Mouse (Mus musculus): ENCODE data around the gene Necap1.
A peak's percentile ranks its signal among the peaks of the same experiment; 100 is the strongest.

Gene Necap1

GRCm38 (mm10) chr6:122873871-122874719, at the start of gene Necap1:
Gene Necap1, plus strand, starts transcription at chr6:122874474.
- DNase-seq (ENCODE audit: low spot score): peak; percentile 89

GRCm38 (mm10) chr6:122825166-122825565, 49.1 kb upstream of the Necap1 start:
- no peak for DNase-seq (ENCODE audit: low spot score)

- peak; percentile 76 for DNase-seq (ENCODE audit: low spot score)
Observed at GRCm38 (mm10) chr6:122825923-122826742, 48.1 kb upstream of the Necap1 start.

GRCm38 (mm10) chr6:122828086-122828485, 46.2 kb upstream of the Necap1 start:
- DNase-seq (ENCODE audit: low spot score): no peak

GRCm38 (mm10) chr6:122832880-122833279, 41.4 kb upstream of the Necap1 start:
- DNase-seq (ENCODE audit: low spot score): no peak

GRCm38 (mm10) chr6:122834365-122834764, 39.9 kb upstream of the Necap1 start:
- no peak for DNase-seq (ENCODE audit: low spot score)

- no peak for DNase-seq (ENCODE audit: low spot score)
Observed at GRCm38 (mm10) chr6:122836974-122837373, 37.3 kb upstream of the Necap1 start.

- DNase-seq (ENCODE audit: low spot score): no peak
Observed at GRCm38 (mm10) chr6:122837539-122837938, 36.7 kb upstream of the Necap1 start.

- no peak for DNase-seq (ENCODE audit: low spot score)
Observed at GRCm38 (mm10) chr6:122843759-122844158, 30.5 kb upstream of the Necap1 start.

- DNase-seq (ENCODE audit: low spot score): no peak
Observed at GRCm38 (mm10) chr6:122852696-122853095, 21.6 kb upstream of the Necap1 start.

- DNase-seq (ENCODE audit: low spot score): no peak
Observed at GRCm38 (mm10) chr6:122854552-122854951, 19.7 kb upstream of the Necap1 start.

GRCm38 (mm10) chr6:122855955-122856354, 18.3 kb upstream of the Necap1 start, which contains the start of gene C3ar1:
Gene C3ar1, minus strand, starts transcription at chr6:122856161.
- DNase-seq (ENCODE audit: low spot score): no peak

GRCm38 (mm10) chr6:122862434-122862833, 11.8 kb upstream of the Necap1 start:
- DNase-seq (ENCODE audit: low spot score): no peak

GRCm38 (mm10) chr6:122862871-122863270, 11.4 kb upstream of the Necap1 start:
- DNase-seq (ENCODE audit: low spot score): no peak

- no peak for DNase-seq (ENCODE audit: low spot score)
Observed at GRCm38 (mm10) chr6:122867914-122868313, 6.4 kb upstream of the Necap1 start.

GRCm38 (mm10) chr6:122869846-122870245, 4.4 kb upstream of the Necap1 start:
- DNase-seq (ENCODE audit: low spot score): no peak

- no peak for DNase-seq (ENCODE audit: low spot score)
Observed at GRCm38 (mm10) chr6:122872800-122873199, 1.5 kb upstream of the Necap1 start.

GRCm38 (mm10) chr6:122874720-122875389, 581 bp downstream of the Necap1 start:
- no peak for DNase-seq (ENCODE audit: low spot score)

GRCm38 (mm10) chr6:122879141-122879735, 5.0 kb downstream of the Necap1 start:
- DNase-seq (ENCODE audit: low spot score): no peak

GRCm38 (mm10) chr6:122879781-122880505, 5.7 kb downstream of the Necap1 start:
- no peak for DNase-seq (ENCODE audit: low spot score)

GRCm38 (mm10) chr6:122881287-122881686, 7.0 kb downstream of the Necap1 start:
- DNase-seq (ENCODE audit: low spot score): no peak
